ENCODE assay signal across 18 mouse cellular contexts in genomic region chr14:11232086-11232485, GRCm38 (mm10).
DNase-seq lines count a peak whose midpoint lies in the region; TF ChIP-seq lines count a peak whose summit lies in the region.
"Had no signal": no experiment of that assay in that cellular context is flagged by ENCODE, and none has a peak within 500 bp of the region (broad histone marks: within the 10 kb centered on the region; RNA-seq: fewer than 3 reads in every experiment).

No protein-coding gene starts in this region.

- no peak for TF ChIP-seq CTCF in layer of hippocampus, adult 2 months (conservative IDR thresholded peaks at IDR 0.05)

- intact Hi-C loops in left cerebral cortex, postnatal 10 days (cut with DNase I), result no loop called here

- DNase-seq in layer of hippocampus, adult 18-20 months (ENCODE audit: low spot score in 2 of 2), result peak; percentile 10 to 57
- DNase-seq in layer of hippocampus, adult 9-10 months (ENCODE audit: low spot score), result no peak
- peak; percentile 11 to 27 for DNase-seq in layer of hippocampus, adult 2 months (ENCODE audit: low spot score in 2 of 2)
- DNase-seq in layer of hippocampus, adult 9-11 months, result peak; percentile 52
- no peak for DNase-seq in ovary, postnatal 10 days (ENCODE audit: low spot score)
- no peak for DNase-seq in left cerebral cortex, postnatal 10 days (ENCODE audit: extremely low spot score in 1 of 2, low spot score in 2 of 2)
- no peak for DNase-seq in forebrain, embryonic 10.5 days (ENCODE audit: extremely low spot score, low spot score)
- DNase-seq: adrenal gland, adult 2 months; adrenal gland, postnatal 10 days; adrenal gland, postnatal 25 days; cerebellum, adult 11-12 months; cerebellum, adult 2 months; cerebellum, adult 9-10 months; cerebellum, postnatal 10 days; cerebellum, postnatal 25 days had no signal

- no peak overlapping the region for H3K4me3 ChIP-seq in layer of hippocampus, adult 2 months
- H3K4me3 ChIP-seq in forebrain, embryonic 10.5 days, result no peak overlapping the region
- H3K4me3 ChIP-seq: embryonic facial prominence, embryonic 10.5 days; embryonic facial prominence, embryonic 12.5 days; forebrain, embryonic 12.5 days had no signal

- no peaks in the 10 kb centered on the region for H3K27me3 ChIP-seq in forebrain, embryonic 10.5 days (ENCODE audit: poor library complexity, severe bottlenecking)
- H3K27me3 ChIP-seq: embryonic facial prominence, embryonic 12.5 days; forebrain, embryonic 12.5 days had no signal

- H3K4me1 ChIP-seq in forebrain, embryonic 10.5 days, result no peaks in the 10 kb centered on the region
- H3K4me1 ChIP-seq: embryonic facial prominence, embryonic 10.5 days; embryonic facial prominence, embryonic 12.5 days; forebrain, embryonic 12.5 days had no signal

- peak overlapping the region; percentile 57; the same call in 1 of the 2 replicates for H3K27ac ChIP-seq in layer of hippocampus, adult 2 months
- no peak overlapping the region for H3K27ac ChIP-seq in forebrain, embryonic 10.5 days
- H3K27ac ChIP-seq: embryonic facial prominence, embryonic 10.5 days; embryonic facial prominence, embryonic 12.5 days; forebrain, embryonic 12.5 days had no signal

- H3K36me3 ChIP-seq in forebrain, embryonic 10.5 days (replicated peaks), result no peaks in the 10 kb centered on the region
- H3K36me3 ChIP-seq: embryonic facial prominence, embryonic 10.5 days; embryonic facial prominence, embryonic 12.5 days; forebrain, embryonic 12.5 days had no signal

- no peaks in the 10 kb centered on the region for H3K9me3 ChIP-seq in forebrain, embryonic 10.5 days
- H3K9me3 ChIP-seq: embryonic facial prominence, embryonic 10.5 days; embryonic facial prominence, embryonic 12.5 days; forebrain, embryonic 12.5 days had no signal

- WGBS in forebrain, embryonic 10.5 days, result 92% methylated on average over 7 of the region's 7 CpGs

Comparison
In these comparisons a context has a peak if more than half of its experiments do, and no peak if none do; other contexts are left out.
1. DNase-seq: peak in layer of hippocampus, adult 18-20 months (2 of 2), layer of hippocampus, adult 2 months (2 of 2) and layer of hippocampus, adult 9-11 months (single experiment); none in layer of hippocampus, adult 9-10 months (single experiment), ovary, postnatal 10 days (single experiment), left cerebral cortex, postnatal 10 days (0 of 2) and forebrain, embryonic 10.5 days (single experiment).